8 mouse cellular contexts compared by ENCODE assay signal in the genomic region with DNA sequence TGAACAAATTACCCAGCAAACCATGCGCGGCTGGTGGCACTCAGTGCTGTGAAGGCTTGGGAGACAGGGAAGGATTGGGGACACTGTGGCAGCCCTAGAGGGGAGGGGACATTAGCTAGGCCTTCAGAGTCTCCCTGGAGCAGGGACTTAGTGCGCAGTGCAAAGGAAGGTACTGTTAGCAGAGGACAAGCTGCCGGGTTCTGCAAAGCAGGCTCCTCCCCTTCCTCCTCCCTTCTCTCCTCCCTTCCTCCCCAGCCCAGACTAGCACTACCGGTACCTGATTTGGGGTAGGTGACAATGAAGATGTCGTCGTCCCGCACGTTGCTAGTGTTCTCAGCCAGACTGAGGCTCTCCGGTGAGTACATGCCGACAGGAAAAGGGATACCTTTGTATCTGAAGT. TPM values are rescaled to one million over a fixed set of nuclear protein-coding genes. Genes with fewer than 3 reads are reported as not detected.
DNase-seq lines count a peak whose midpoint lies in the region; ATAC-seq and TF ChIP-seq lines count a peak whose summit lies in the region.

No protein-coding gene starts in this region.

- no peak for TF ChIP-seq POLR2A in cerebellum, adult 2 months (IDR thresholded peaks at IDR 0.05; ENCODE audit: borderline replicate concordance, insufficient read depth, low read length)

- ATAC-seq in lung, embryonic 14.5 days (ENCODE audit: insufficient read depth): no peak
- ATAC-seq in intestine, embryonic 14.5 days (replicated peaks; ENCODE audit: low FRiP score, low TSS enrichment, low read depth): no peak; the same call in 1 of the 2 replicates
- no peak for ATAC-seq in midbrain, postnatal 0 days (ENCODE audit: low FRiP score)

- 0 out of 2 replicates have a peak overlapping the region, but pooled peaks have one; percentile 14 for H3K9ac ChIP-seq in lung, embryonic 14.5 days
- no peak overlapping the region for H3K9ac ChIP-seq in intestine, embryonic 14.5 days (ENCODE audit: low read length)
- H3K9ac ChIP-seq in midbrain, postnatal 0 days (replicated peaks; ENCODE audit: low read length, poor library complexity, severe bottlenecking): no peak overlapping the region

- peak overlapping the region; percentile 63 for H3K4me3 ChIP-seq in cerebellum, adult 2 months (replicated peaks; ENCODE audit: insufficient read depth, low read depth, low read length)
- peak overlapping the region; percentile 28 for H3K4me3 ChIP-seq in lung, embryonic 14.5 days (ENCODE audit: low read depth, low read length)
- H3K4me3 ChIP-seq in intestine, embryonic 14.5 days (ENCODE audit: low read depth, low read length): peak overlapping the region; percentile 20; the same call in 1 of the 2 replicates
- H3K4me3 ChIP-seq in midbrain, postnatal 0 days (ENCODE audit: low read depth, low read length): no peak overlapping the region

- DNase-seq in cerebellum, adult 2 months: peak in 1 of 2 experiments; percentile 38
- DNase-seq in cerebellum, postnatal 4 days (ENCODE audit: low spot score in 2 of 2): no peak
- DNase-seq in lung, embryonic 14.5 days: no peak
- no peak for DNase-seq in lung, postnatal 14 days
- DNase-seq in intestine, embryonic 14.5 days (ENCODE audit: low spot score): no peak
- no peak for DNase-seq in midbrain, postnatal 0 days (ENCODE audit: low spot score)
- no peak for DNase-seq in MN1 (ENCODE audit: low spot score)
- no peak for DNase-seq in cerebellum, postnatal 36 days

- no peaks in the 10 kb centered on the region for H3K36me3 ChIP-seq in lung, embryonic 14.5 days (ENCODE audit: insufficient read depth)
- no peaks in the 10 kb centered on the region for H3K36me3 ChIP-seq in intestine, embryonic 14.5 days (ENCODE audit: control insufficient read depth, insufficient read depth, low read length)
- no peaks in the 10 kb centered on the region for H3K36me3 ChIP-seq in midbrain, postnatal 0 days (ENCODE audit: insufficient read depth, low read length)

- no peaks in the 10 kb centered on the region for H3K4me1 ChIP-seq in cerebellum, adult 2 months (ENCODE audit: control insufficient read depth, insufficient read depth, low read length)
- H3K4me1 ChIP-seq in lung, embryonic 14.5 days (ENCODE audit: insufficient read depth): no peaks in the 10 kb centered on the region
- 0 out of 2 replicates have a peak, but pooled peaks cover 4% of the 10 kb centered on the region for H3K4me1 ChIP-seq in intestine, embryonic 14.5 days (replicated peaks; ENCODE audit: control insufficient read depth, insufficient read depth, low read length)
- no peaks in the 10 kb centered on the region for H3K4me1 ChIP-seq in midbrain, postnatal 0 days (ENCODE audit: insufficient read depth, low read length)

- H3K4me2 ChIP-seq in lung, embryonic 14.5 days: peak overlapping the region; percentile 55
- H3K4me2 ChIP-seq in intestine, embryonic 14.5 days (ENCODE audit: low read length): peak overlapping the region; percentile 43
- peak overlapping the region; percentile 18; the same call in 1 of the 2 replicates for H3K4me2 ChIP-seq in midbrain, postnatal 0 days (ENCODE audit: low read depth, low read length, poor library complexity, severe bottlenecking)

- no peaks in the 10 kb centered on the region for H3K27me3 ChIP-seq in cerebellum, adult 2 months (ENCODE audit: control insufficient read depth, insufficient read depth, low read length)
- H3K27me3 ChIP-seq in lung, embryonic 14.5 days (ENCODE audit: insufficient read depth, low read length): no peaks in the 10 kb centered on the region
- H3K27me3 ChIP-seq in intestine, embryonic 14.5 days (replicated peaks; ENCODE audit: control insufficient read depth, insufficient read depth, low read length): no peaks in the 10 kb centered on the region
- H3K27me3 ChIP-seq in midbrain, postnatal 0 days (ENCODE audit: insufficient read depth, low read length): no peaks in the 10 kb centered on the region

- H3K27ac ChIP-seq in cerebellum, adult 2 months (ENCODE audit: insufficient read depth, low read length): peak overlapping the region; percentile 32; the same call in 1 of the 2 replicates
- H3K27ac ChIP-seq in lung, embryonic 14.5 days (ENCODE audit: low read depth): no peak overlapping the region
- H3K27ac ChIP-seq in intestine, embryonic 14.5 days (ENCODE audit: low read depth): no peak overlapping the region
- H3K27ac ChIP-seq in midbrain, postnatal 0 days (ENCODE audit: low read depth, low read length): no peak overlapping the region

- H3K9me3 ChIP-seq in lung, embryonic 14.5 days (ENCODE audit: low read depth, low read length): no peaks in the 10 kb centered on the region
- H3K9me3 ChIP-seq in intestine, embryonic 14.5 days (ENCODE audit: control insufficient read depth, low read length): no peaks in the 10 kb centered on the region
- no peaks in the 10 kb centered on the region for H3K9me3 ChIP-seq in midbrain, postnatal 0 days (ENCODE audit: low read length)

- no peak for TF ChIP-seq CTCF in cerebellum, adult 2 months (IDR thresholded peaks at IDR 0.05; ENCODE audit: borderline replicate concordance, insufficient read depth, low read depth, low read length)
- TF ChIP-seq CTCF in lung, embryonic 14.5 days (IDR thresholded peaks at IDR 0.05; ENCODE audit: low read depth): no peak
- no peak for TF ChIP-seq CTCF in midbrain, postnatal 0 days (IDR thresholded peaks at IDR 0.05)

- WGBS in cerebellum, adult 2 months: 44% methylated on average over 11 of the region's 11 CpGs
- 32% methylated on average over 11 of the region's 11 CpGs for WGBS in lung, embryonic 14.5 days
- WGBS in intestine, embryonic 14.5 days: 37% methylated on average over 11 of the region's 11 CpGs
- WGBS in midbrain, postnatal 0 days: 41% methylated on average over 11 of the region's 11 CpGs

RNA-seq across cellular contexts. Expression of a gene that starts 16.2 kb away (rescaled TPM):
- polyA plus RNA-seq in cerebellum, adult 2 months (2012; rRNA removed): not detected in 2 replicates
- not detected in 2 replicates for polyA plus RNA-seq in lung, embryonic 14.5 days (2014; fragmentation: Nextera tagmentation; extraction: Ambion mirVana)
- 0.45 TPM in 1 of 2 replicates, not detected in the other for polyA plus RNA-seq in intestine, embryonic 14.5 days (2014; fragmentation: Nextera tagmentation; extraction: Ambion mirVana)
- total RNA-seq in midbrain, postnatal 0 days (2014; rRNA removed): not detected in 2 replicates
- polyA plus RNA-seq in midbrain, postnatal 0 days (2015; fragmentation: Nextera tagmentation; extraction: Ambion mirVana): not detected in 2 replicates

RNA-seq across cellular contexts. Expression of a gene that starts 20.8 kb away (rescaled TPM):
- polyA plus RNA-seq in cerebellum, adult 2 months (2012; rRNA removed): 0.25 and 0.31 TPM in 2 replicates
- polyA plus RNA-seq in lung, embryonic 14.5 days (2014; fragmentation: Nextera tagmentation; extraction: Ambion mirVana): 0.92 and 1.1 TPM in 2 replicates
- polyA plus RNA-seq in intestine, embryonic 14.5 days (2014; fragmentation: Nextera tagmentation; extraction: Ambion mirVana): 4.1 and 5.8 TPM in 2 replicates
- 0.14 TPM in 1 of 2 replicates, not detected in the other for total RNA-seq in midbrain, postnatal 0 days (2014; rRNA removed)
- polyA plus RNA-seq in midbrain, postnatal 0 days (2015; fragmentation: Nextera tagmentation; extraction: Ambion mirVana): 0.16 and 0.25 TPM in 2 replicates

RNA-seq across cellular contexts. Expression of a gene that starts 24.0 kb away (rescaled TPM):
- polyA plus RNA-seq in cerebellum, adult 2 months (2012; rRNA removed): 27.7 and 29.3 TPM in 2 replicates
- polyA plus RNA-seq in lung, embryonic 14.5 days (2014; fragmentation: Nextera tagmentation; extraction: Ambion mirVana): 21.9 and 23.8 TPM in 2 replicates
- polyA plus RNA-seq in intestine, embryonic 14.5 days (2014; fragmentation: Nextera tagmentation; extraction: Ambion mirVana): 27.3 and 28.1 TPM in 2 replicates
- total RNA-seq in midbrain, postnatal 0 days (2014; rRNA removed): 22.4 and 23.5 TPM in 2 replicates
- polyA plus RNA-seq in midbrain, postnatal 0 days (2015; fragmentation: Nextera tagmentation; extraction: Ambion mirVana): 15.8 and 18.1 TPM in 2 replicates

RNA-seq across cellular contexts. Expression of a gene that starts 26.5 kb away (rescaled TPM):
- polyA plus RNA-seq in cerebellum, adult 2 months (2012; rRNA removed): 350 and 359 TPM in 2 replicates
- polyA plus RNA-seq in lung, embryonic 14.5 days (2014; fragmentation: Nextera tagmentation; extraction: Ambion mirVana): 1,245 and 1,303 TPM in 2 replicates
- polyA plus RNA-seq in intestine, embryonic 14.5 days (2014; fragmentation: Nextera tagmentation; extraction: Ambion mirVana): 1,434 and 1,450 TPM in 2 replicates
- 801 and 989 TPM in 2 replicates for total RNA-seq in midbrain, postnatal 0 days (2014; rRNA removed)
- 473 and 492 TPM in 2 replicates for polyA plus RNA-seq in midbrain, postnatal 0 days (2015; fragmentation: Nextera tagmentation; extraction: Ambion mirVana)

RNA-seq across cellular contexts. Expression of a gene that starts 36.9 kb away (rescaled TPM):
- 222 and 239 TPM in 2 replicates for polyA plus RNA-seq in cerebellum, adult 2 months (2012; rRNA removed)
- polyA plus RNA-seq in lung, embryonic 14.5 days (2014; fragmentation: Nextera tagmentation; extraction: Ambion mirVana): 2.1 TPM in 2 replicates
- 3.7 and 4.0 TPM in 2 replicates for polyA plus RNA-seq in intestine, embryonic 14.5 days (2014; fragmentation: Nextera tagmentation; extraction: Ambion mirVana)
- 8.4 and 9.6 TPM in 2 replicates for total RNA-seq in midbrain, postnatal 0 days (2014; rRNA removed)
- 4.6 and 4.8 TPM in 2 replicates for polyA plus RNA-seq in midbrain, postnatal 0 days (2015; fragmentation: Nextera tagmentation; extraction: Ambion mirVana)
